Mouse (Mus musculus) cerebellum, adult 9-10 months (tissue): Measurements from ENCODE around the gene Smg6.
A peak's percentile ranks its signal among the peaks of the same experiment; 100 is the strongest.

Experiments used
- DNase-seq: peaks from one replicate; pipeline ENCODE4 v3.0.0; 2022

Smg6 gene

DNA sequence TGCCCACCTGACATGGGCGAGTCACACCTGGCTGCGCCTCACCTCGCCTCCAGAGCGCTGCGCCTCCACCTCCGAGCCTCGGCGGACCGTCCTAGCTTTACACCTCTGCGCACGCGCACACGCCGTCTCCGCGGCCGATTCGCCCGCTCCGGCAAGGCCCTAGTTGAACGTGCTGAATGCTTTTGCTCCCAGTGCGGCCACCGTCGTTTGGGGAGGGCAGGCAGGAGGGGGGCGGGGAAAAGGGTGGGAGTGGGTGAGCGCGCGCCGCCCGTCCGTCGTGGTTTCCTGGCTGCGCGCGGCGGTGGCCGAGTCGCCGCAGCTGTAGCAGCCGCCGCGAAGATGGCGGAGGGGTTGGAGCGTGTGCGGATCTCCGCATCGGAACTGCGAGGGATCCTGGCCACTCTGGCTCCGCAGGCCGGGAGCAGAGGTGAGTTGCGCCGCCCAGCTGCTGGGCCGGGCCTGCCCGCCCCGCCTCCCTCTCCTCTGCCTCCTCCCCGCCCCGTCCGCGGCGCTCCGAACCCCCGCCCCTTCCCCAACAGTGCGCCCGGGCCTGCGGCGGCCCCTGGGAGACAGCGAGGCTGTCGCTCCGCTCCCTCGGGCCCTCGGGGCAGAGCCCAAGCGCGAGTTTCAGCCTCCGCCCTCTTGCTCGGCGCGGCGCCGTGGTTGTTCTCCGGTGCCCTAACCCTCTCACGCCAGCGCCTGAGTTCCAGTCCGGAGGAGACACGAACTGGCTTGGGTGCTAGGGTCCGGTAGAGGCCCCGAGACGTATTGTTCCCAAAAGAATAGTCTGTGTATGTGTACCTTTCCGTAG lies at the start of gene Smg6, which contains the start of gene Srr:
TSS of gene Smg6 (plus strand) at position 247 of the 811 bp plus-strand sequence.
TSS of gene Srr (minus strand) at position 372 of the 811 bp plus-strand sequence.
- peak; percentile 90 for DNase-seq

DNA sequence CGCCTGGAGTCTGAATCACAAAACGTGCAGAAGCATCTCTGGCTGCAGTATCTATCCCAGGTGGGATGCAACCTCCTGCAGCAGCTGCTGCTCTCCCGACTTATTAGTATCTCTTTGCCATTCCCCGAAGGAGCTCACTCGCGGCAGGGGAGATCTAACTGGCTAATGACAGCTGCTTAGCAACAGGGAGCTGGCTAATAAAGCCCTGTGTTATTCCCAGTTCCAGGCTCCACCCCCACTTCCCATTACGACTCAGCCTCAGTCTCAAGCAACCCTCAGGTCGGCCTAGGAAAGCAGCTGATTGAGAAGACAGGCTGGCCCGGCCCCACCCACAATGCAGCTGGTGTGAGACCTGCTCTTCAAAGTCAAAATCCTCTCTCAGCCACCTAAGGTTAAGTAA lies 48.8 kb upstream of the Smg6 start:
- peak; percentile 75 for DNase-seq

DNA sequence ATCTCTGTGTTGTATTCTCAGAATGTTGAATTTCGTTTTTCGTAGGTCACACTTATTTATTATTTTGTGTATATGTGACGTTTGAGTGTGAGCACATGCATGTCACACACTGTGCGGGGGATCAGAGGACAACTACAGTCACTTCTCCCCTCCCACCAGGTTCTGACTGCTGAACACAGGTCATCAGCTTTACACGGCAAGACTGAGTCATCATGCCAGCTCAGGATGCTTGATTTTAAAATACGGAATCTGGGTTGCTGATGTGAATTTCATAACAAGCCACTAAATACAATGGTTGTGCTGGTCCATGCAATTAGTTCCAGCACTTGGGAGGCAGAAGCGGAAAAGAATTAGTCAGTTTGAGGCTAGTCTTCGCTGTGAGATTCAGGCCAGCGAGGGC lies 44.6 kb upstream of the Smg6 start:
- DNase-seq, result no peak

DNA sequence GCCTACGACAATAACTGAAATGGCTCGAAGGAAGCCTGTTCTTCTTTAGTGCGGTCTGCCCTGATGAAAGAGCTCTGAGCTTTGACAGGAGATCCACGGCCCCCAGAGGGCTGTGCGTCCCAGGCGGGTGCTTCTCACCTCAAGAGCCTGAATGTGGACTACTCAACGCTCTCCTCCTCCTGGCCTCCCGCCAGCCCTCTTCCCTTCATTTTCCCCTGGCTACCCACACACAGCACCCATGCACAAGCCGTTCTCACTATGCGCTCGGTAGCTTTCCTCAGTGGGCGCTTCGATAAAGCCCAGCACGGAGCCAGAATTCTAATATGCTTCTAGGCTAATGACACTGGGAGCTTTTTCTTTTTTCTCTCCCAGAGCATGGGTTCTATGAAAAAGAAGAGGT lies 43.6 kb upstream of the Smg6 start:
- no peak for DNase-seq

DNA sequence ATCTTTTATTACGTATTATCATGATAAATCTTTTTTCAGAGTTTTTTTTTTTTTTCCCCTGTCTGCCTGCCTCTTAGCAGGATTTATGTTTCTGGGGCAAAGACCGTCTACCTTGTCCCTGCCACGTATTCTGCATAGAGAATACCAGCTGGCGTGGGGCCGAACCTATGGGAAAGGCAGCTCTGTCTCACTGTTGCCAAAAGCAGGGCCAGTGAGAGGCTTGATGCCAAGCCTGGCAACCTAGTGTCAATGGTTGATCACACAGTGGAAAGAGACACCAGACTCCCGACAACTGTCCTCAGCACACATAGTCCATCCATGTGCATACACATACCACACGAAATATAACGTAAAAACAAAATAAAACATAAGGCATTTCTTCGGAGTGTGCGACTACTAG lies 42.5 kb upstream of the Smg6 start:
- DNase-seq, result peak; percentile 79

DNA sequence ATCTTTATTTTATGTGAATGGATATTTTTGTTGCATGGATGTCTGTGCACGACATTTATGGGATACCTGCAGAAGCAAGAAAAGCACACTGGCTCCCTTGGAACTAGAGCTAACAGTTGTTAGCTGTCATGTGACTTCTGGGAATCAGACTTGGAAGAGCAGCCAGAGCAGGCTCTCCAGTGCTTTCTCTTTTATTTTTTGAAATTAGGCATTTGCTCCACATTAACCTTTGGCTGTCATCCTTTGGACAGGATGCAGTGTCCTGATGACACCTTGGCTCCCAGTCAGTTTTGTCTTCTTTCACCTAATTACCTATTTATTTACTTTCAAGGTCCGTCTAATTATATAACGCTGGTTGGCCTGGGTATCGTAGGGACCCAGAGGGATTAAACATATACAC lies 31.0 kb upstream of the Smg6 start:
- peak; percentile 48 for DNase-seq

DNA sequence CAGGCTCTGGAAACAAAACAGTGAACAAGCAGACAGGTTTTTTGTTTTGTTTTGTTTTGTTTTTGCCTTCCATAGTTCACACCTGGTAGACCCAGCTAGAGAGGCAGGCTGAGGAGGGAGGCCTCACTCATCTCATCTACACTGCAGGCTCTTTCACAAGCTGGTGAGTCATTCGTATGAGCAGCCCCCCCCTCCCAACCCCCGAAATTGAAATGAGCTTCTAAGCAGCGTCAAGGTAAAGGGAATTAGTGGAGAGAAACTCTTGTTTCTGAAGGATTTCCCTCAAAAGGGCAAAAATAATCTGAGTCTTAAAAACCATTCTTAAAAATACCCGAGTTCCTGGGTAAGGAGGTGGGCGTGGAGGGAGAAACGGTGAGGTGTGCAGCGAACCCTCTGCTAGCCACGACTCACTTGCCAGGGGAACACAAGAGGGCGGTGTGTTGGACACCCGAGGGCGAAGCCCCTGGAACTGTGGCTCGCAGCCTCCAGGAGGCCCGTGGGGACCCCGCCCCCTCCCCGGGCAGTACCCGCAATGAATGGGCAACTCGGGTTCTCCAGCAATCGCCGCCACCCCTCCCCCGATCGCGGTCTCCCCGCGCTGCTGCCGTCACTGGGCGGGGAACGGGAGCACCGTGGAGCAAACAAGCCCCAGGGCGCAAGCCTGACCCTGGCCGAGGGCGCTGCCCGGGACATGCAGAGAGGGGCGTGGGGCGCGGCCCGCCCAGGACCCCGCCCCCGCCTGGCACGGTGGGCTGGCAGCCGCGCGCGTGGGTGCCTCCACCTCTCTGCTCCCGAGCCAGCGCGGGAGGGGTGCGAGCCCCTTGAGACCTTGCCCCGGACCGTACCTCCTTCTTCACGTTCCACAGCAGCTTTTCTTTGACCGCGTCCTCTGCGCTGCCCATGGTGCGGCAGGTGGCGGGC lies 29.4 kb upstream of the Smg6 start:
- DNase-seq, result peak; percentile 71

DNA sequence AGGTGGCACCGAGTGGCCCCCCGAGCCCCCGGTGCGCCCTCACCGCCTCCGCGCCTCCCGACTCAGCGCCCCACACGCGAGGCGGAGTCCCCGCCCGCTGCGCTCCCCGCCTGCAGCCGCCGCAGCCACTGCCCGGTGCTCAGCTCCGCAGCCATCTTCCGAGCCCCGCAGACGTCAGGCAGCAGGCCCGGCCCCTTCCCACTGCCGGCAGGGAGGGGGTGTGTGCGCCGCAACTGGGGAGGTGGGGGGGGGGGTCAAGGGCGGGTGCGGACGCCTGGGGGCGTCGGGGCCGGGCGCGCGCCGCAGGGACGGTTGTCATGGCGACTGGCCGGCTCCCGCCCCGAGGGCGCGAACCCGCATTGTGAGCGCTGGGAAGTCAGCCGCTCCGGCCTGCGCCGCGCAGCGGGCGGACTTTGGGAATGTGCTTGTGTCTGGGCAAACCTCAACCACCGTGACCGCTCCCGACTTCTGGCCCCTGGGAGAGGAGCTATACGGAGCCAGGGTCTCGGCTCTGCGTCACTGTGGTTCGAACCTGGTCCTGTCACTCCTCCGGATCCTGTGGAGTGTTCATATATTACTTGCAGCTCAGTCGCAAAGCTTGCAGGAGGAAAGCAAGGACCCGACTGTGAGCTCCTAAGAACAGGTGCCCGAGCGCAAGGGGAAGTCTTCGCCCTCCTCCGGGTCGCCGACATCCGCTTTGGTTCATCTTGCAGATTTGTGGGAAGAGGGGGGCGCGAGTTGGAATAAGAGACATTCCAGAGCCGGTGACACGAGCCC lies 28.5 kb upstream of the Smg6 start, which contains the start of gene Sgsm2:
TSS of gene Sgsm2 (minus strand) at position 160 of the 777 bp plus-strand sequence.
- peak; percentile 62 for DNase-seq

DNA sequence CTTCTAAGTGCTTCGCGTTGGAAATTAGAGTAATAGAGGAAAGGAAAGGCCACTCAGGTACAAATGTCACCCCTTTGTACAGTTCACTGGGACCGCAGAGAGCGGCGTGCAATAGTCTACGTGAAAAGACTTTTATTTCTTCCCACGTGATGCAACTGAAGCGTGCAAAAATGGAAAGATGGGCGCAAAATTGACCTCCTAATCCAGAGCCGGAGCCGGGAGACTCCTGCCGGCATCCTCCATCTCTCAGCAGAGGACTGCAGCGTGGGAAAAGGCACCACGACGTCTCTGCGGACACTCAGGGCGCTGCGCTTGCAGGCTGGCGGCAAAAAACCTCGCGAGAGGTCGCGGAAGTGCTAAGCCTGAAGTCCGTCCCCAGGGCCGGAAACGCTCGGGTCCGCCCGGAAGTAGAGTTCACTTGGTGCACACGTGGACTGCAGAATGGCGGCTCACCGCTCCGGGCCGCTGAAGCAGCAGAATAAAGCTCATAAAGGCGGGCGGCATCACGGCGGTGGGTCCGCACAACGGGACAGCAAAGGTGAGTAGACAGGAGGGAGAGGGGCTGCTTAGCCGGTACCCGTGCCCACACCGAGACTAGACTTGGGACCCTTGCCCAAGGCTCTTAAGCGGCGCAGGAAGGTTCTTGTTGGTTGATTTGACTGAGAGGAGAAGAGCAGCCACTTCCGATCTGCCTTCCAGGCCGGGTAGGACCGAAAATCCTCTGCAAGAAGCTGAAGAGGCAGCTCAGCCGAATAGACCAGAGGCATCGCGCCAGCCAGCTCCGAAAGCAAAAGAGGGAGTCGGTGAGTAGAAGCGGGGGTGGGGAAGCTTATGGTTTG lies 27.7 kb upstream of the Smg6 start, which contains the start of gene Tsr1:
TSS of gene Tsr1 (plus strand) at position 394 of the 839 bp plus-strand sequence.
- peak; percentile 86 for DNase-seq

DNA sequence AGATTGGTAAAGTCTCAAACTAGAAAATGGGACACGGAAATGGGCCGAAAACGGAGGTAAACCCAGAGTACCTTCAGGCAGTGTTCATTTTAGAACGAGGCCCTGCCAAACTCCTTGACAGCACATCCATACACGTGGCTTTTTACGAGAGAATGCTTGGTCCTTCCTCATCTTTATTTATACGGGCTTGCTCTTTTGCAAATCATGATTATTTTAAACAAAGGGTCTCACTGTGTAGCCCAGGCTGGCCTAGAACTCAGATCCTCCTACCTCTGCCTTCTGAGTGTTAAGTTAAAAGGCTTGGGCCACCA lies 27.2 kb upstream of the Smg6 start:
- DNase-seq, result no peak

DNA sequence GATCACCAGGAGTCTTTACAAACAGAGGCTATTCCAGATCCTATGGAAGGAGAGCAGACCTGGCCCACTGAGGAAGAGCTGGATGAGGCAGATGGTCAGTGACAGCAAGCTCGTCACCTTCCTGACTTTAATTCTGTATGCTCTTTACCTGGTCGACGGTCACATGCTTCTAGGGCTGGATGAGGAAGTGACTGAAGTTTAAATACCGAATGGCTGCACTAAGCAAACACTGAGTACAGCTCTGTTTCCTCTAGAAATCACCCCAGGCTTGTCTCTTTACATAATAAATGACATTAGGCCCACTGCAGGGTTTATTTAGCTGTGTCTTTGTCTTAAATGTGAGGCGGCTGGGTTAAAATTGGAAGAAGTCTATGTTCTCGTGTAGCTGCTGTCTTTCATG lies 24.1 kb upstream of the Smg6 start:
- DNase-seq, result no peak

DNA sequence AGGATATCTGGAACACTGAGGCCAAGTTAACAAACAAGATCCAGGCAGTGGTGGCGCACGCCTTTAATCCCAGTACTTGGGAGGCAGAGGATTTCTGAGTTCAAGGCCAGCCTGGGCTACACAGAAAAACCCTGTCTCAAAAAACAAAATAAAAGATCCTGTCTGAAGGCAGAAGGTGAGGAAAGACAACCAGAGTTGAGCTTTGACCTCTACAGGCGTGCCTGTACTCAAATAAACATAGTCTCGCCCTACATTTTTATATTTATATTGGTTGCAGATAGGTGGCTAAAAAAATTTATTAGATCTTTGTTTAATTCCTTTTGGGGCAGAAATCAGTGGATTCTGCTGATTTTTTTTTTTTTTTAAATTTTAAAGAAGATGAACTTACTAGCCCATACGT lies 23.2 kb upstream of the Smg6 start:
- DNase-seq, result no peak

DNA sequence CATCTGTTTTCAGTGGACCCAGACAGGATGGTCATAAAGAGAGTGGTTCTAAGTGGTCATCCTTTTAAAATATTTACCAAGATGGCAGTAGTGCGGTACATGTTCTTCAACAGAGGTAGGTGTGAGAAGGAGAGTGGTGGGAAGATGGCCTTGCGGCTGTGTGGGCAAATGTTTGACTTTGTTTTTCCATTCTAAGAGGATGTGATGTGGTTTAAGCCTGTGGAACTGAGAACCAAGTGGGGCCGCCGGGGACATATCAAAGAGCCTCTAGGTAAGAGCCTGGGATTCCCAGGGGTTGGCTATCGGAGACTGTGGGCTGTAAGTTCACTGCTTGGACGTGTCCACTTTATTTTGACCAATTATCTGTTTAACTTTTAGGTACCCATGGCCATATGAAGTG lies 17.8 kb upstream of the Smg6 start:
- DNase-seq, result no peak

DNA sequence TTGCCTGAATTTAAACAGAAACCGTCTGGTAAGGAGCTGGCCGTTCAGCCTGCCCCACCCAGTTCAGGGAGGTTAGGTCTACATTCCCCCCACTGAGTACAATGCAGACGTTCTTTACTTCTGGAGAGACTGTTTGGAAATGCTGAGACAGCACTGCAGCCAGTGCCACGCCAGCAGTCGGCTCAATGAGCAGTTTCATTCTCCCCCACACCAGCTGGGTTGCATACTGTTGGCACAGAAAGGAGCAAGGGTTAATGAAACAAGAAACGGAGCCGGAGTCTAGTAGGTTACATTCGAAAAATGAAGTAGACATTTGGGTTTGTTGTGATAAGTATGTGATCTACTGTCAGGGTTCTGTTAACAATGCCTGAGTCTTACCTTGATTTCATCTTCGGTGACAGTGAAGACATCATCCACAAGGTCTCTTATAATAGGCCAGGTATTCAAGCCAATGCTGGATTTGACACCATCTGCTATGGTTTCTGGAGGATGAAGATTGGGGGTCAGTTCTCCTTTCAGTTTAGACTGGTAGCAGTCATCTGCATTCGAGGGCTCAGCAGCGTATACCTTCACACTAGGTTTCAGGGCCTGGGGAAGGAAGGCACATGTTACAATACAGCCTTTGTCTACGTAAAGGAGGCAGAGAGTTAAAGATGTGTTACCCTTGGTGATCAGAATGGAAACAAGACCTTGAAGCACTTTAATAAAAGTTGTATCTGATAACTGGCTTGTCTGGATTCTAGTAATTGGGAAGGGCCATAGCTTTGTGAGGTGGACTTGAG lies 16.8 kb upstream of the Smg6 start:
- no peak for DNase-seq

DNA sequence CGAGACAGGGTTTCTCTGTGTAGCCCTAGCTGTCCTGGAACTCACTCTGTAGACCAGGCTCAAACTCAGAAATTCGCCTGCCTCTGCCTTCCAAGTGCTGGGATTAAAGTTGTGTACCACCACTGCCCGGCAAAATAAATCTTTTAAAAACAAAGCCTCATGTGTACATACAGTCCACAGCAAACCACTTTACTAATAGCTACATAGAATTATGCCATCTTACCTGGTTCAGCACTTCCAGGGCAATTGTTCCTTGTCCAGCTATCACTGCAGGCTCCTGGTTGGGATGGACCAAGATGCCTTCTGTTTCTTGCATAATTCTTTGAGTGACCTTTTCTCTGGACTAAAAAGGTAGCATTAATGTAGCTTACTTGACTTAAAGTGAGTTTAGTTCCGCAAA lies 15.6 kb upstream of the Smg6 start:
- DNase-seq, result no peak

DNA sequence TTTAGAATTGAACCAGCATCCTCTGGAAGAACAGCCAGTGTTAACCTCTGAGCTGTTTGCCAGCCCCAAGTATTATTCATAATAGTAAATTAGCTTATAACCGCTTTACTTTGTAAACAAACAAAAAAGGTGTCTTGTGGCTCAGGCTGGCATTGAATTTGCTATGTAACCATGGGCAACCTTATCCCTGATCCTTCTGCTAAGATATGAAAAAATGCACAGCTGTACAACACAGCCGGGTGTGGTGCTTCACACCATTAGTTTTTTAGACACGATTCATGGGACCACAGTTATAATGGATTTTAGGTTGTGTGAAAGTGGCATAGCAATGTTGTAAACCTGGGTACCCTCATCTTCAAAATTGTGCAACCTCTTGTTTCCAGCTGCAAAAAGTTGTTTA lies 13.1 kb upstream of the Smg6 start:
- no peak for DNase-seq

DNA sequence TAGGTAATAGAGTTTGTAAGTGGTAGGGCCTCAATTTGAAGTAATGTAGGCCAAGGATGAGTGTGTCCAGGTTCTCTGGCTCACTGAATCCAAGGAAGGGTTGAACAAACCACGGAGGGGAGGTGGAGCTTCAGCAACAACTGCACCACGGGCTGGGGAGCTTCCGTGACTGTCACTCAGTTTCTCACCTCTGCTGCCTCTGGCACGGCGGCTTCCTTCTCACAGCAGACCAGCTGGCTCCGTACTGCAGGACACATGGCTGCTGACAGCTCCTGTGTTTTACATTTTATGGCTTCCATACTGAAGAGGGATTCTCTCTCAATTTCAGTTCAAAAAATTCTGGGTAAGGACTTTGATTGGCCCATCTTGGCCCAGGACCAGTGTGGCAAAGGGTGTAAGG lies 6.4 kb upstream of the Smg6 start:
- DNase-seq, result no peak

DNA sequence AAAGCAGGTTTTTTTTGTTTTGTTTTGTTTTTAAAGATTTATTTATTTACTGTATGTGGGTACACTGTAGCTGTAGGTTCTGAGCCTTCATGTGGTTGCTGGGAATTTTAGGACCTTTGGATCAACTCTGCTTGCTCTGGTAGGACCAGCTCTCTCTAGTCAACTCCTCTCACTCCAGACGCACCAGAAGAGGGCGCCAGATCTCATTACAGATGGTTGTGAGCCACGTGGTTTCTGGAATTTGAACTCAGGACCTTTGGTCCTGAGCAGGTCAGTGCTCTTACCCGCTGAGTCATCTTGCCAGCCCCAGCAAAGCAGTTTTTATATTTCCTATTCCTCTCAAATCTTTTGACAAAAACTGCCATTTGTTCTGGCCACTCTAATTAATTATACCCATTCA lies 1.5 kb upstream of the Smg6 start:
- peak; percentile 53 for DNase-seq

DNA sequence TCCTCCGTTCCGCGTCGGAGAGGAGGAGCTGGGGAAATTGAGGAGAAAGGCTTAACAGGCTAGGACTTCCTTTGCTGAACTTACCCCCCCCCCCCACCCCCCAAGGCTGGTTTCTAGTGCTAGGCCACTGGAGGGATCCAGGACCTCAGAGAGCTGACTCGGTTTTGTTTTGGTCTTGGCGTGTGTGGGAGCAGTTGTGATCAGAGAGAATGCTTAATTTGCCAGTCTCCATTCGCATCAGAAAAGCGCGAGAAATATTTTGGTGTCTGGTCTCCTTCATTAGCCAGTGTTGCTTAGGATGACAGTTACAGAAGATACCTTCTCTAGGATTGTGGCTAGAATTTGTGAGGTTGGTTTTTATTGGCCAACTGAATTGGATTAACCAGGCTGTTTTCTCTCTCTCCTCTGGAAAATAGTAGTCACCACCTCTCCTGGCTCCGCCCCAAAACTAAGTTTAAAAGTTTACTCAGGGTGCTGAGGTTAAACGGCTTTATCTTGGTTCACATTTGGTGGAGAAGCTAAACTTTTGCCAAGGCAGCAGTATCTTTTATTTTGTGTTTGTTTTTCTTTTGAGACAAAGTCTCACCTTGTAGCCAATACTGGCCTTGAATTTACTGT lies 874 bp downstream of the Smg6 start:
- peak; percentile 45 for DNase-seq

DNA sequence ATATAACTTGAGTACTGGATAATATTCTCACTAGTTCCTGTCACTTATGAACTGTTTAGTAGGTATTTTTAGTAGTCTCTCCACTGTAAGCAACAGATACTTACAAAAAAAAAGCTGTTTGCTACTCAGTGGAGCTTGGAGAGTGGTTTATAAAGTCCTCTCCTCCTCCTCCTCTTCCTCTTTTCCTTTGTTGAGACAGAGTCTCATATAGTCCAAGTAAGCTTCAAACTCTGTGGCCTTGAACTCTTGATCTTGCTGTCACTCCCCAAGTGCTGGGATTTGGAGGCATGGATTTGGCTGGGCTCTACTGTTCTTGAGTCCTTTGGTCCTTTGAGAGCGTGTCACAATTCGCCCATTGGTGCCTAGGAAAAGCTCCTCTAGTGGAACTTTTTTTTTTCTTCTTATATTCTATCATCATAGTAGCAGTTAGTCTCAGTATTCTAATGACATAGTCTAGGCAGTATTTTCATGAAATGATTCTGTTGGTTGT lies 1.7 kb downstream of the Smg6 start:
- DNase-seq, result no peak

DNA sequence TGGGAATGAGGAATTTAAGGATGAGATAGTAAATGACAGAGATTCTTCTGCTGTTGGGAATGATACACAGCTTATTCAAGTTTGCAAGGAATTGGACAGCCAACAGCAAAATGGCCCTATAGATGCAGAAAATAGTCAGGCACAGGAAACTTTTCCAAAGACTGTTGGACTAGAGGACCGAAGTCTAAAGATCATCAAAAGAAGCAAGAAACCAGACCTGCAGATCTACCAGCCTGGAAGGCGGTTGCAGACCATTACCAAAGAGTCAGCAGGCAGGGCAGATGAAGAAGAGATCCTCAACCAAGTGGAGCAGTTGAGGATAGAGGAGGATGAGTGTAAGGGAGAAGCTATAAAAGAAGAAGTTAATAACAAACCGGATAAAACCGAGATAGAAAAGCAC lies 3.5 kb downstream of the Smg6 start:
- no peak for DNase-seq
